Mouse (Mus musculus) G1E (cell line): Measurements from ENCODE around the gene Sbno1. TPM values are rescaled to one million over a fixed set of nuclear protein-coding genes. Genes with fewer than 3 reads are reported as not detected.

Source experiments
- ATAC-seq: 2 replicates; pipeline ENCODE4 v1.8.0; 2016; ENCODE audit warnings: mild to moderate bottlenecking; ENCODE audit not compliant: insufficient number of reproducible peaks, poor library complexity, low FRiP score, severe bottlenecking; ENCODE audit errors: extremely low read depth
- DNase-seq: peaks from one replicate; pipeline ENCODE4 v3.0.0; 2012; ENCODE audit warnings: low spot score
- H3K27me3 ChIP-seq: 2 replicates; pipeline ENCODE4 v1.6.1; 2012; ENCODE audit warnings: mild to moderate bottlenecking, low read length, inconsistent platforms; ENCODE audit not compliant: insufficient read depth
- H3K36me3 ChIP-seq: replicated peaks from 2 replicates; pipeline ENCODE3; 2012; ENCODE audit warnings: mild to moderate bottlenecking, inconsistent platforms
- H3K4me1 ChIP-seq: 2 replicates; pipeline ENCODE4 v1.6.1; 2012; ENCODE audit warnings: low read depth, low read length, inconsistent platforms, mixed read lengths; ENCODE audit not compliant: insufficient read depth
- H3K4me3 ChIP-seq: 2 replicates; pipeline ENCODE4 v1.5.1; 2012; ENCODE audit warnings: low read depth, mild to moderate bottlenecking, inconsistent platforms, low read length, moderate library complexity, mixed read lengths
- H3K9me3 ChIP-seq: replicated peaks from 2 replicates; pipeline ENCODE4 v1.6.1; 2012; ENCODE audit warnings: inconsistent platforms
- CTCF ChIP-seq: IDR thresholded peaks from 2 replicates; pipeline ENCODE4 v1.5.1; 2012; ENCODE audit warnings: low read depth, low read length, inconsistent platforms, mixed read lengths
- GATA1 ChIP-seq: IDR thresholded peaks from 2 replicates; pipeline ENCODE4 v1.6.1; 2012; ENCODE audit warnings: borderline replicate concordance, low read length, inconsistent platforms, mixed read lengths
- GATA2 ChIP-seq: IDR thresholded peaks from 2 replicates; pipeline ENCODE4 v1.6.1; 2012; ENCODE audit warnings: low read depth, low read length, inconsistent platforms, borderline replicate concordance
- POLR2AphosphoS5 ChIP-seq: IDR thresholded peaks from 2 replicates; pipeline ENCODE4 v1.6.1; 2012; ENCODE audit warnings: low read depth, low read length, inconsistent platforms; ENCODE audit not compliant: insufficient replicate concordance
- TAL1 ChIP-seq: conservative IDR thresholded peaks from 2 replicates; pipeline ENCODE4 v1.6.1; 2012; ENCODE audit warnings: low read depth, low read length, inconsistent platforms, mixed read lengths
- polyA plus RNA-seq: library from polyadenylated mRNA; stranded (reverse); fragments of >175 nt; gene quantifications from 2 replicates; pipeline ENCODE4 v1.2.3, GENCODE M21; 2012
- total RNA-seq, 2 experiments: library from RNA; stranded (forward) in 1 of 2; stranded (reverse) in 1 of 2; fragments of 200-1000 nt in 1 of 2; fragments of >200 nt in 1 of 2; fragmentation: Nextera tagmentation in 1 of 2; gene quantifications; 2 replicates each; pipeline ENCODE4 v1.2.3; 2014 to 2017

Sbno1 gene
- total and polyA plus RNA-seq, 3 experiments = 29.5 to 260 (median 221) TPM

GRCm38 (mm10) chr5:124444661-124445561 is 19.1 kb upstream of the Sbno1 start:
- Histone ChIP-seq H3K36me3 (peaks cover 54% of the 10 kb centered on the region), H3K9me3 (0 out of 2 replicates have a peak, but pooled peaks cover 2% of the 10 kb centered on the region), H3K4me3 (peak overlapping the region; percentile 79), H3K27me3 (no peaks in the 10 kb centered on the region), H3K4me1 (peaks cover 67% of the 10 kb centered on the region)
- peak; percentile 81 for DNase-seq
- no peak for ATAC-seq
- no peak for TF ChIP-seq CTCF
- TF ChIP-seq GATA1 = no peak
- TF ChIP-seq TAL1 = no peak
- TF ChIP-seq POLR2AphosphoS5 = no peak
- no peak for TF ChIP-seq GATA2

- DNase-seq = no peak
- peak overlapping the region; percentile 79; the same call in 1 of the 2 replicates for H3K4me3 ChIP-seq
- ATAC-seq = no peak
- H3K27me3 ChIP-seq = no peaks in the 10 kb centered on the region
- H3K36me3 ChIP-seq = peaks cover 47% of the 10 kb centered on the region
- H3K4me1 ChIP-seq = peaks cover 60% of the 10 kb centered on the region
- 0 out of 2 replicates have a peak, but pooled peaks cover 2% of the 10 kb centered on the region for H3K9me3 ChIP-seq
- TF ChIP-seq GATA1 (no peak), POLR2AphosphoS5 (no peak), TAL1 (no peak), CTCF (no peak), GATA2 (no peak)
These were observed 18.4 kb upstream of the Sbno1 start for GRCm38 (mm10) chr5:124444208-124444607.

- ATAC-seq = no peak
- peaks cover 34% of the 10 kb centered on the region for H3K36me3 ChIP-seq
- peaks cover 58% of the 10 kb centered on the region for H3K4me1 ChIP-seq
- no peak for TF ChIP-seq POLR2AphosphoS5
- no peak for TF ChIP-seq GATA1
- TF ChIP-seq GATA2 = no peak
- TF ChIP-seq TAL1 = no peak
- TF ChIP-seq CTCF = no peak
- no peak for DNase-seq
- H3K4me3 ChIP-seq = no peak overlapping the region
- 0 out of 2 replicates have a peak, but pooled peaks cover 2% of the 10 kb centered on the region for H3K9me3 ChIP-seq
- H3K27me3 ChIP-seq = no peaks in the 10 kb centered on the region
These were observed 16.8 kb upstream of the Sbno1 start for GRCm38 (mm10) chr5:124442628-124443027.

- peaks cover 43% of the 10 kb centered on the region for H3K4me1 ChIP-seq
- peak overlapping the region; percentile 82 for H3K4me3 ChIP-seq
- ATAC-seq (no peak), DNase-seq (peak; percentile 40)
- H3K36me3 ChIP-seq = peaks cover 19% of the 10 kb centered on the region
- H3K27me3 ChIP-seq = no peaks in the 10 kb centered on the region
- 0 out of 2 replicates have a peak, but pooled peaks cover 2% of the 10 kb centered on the region for H3K9me3 ChIP-seq
- TF ChIP-seq GATA2 (no peak), POLR2AphosphoS5 (no peak), TAL1 (no peak), CTCF (no peak), GATA1 (no peak)
These were observed 14.4 kb upstream of the Sbno1 start for GRCm38 (mm10) chr5:124440094-124440701.

- Histone ChIP-seq H3K9me3 (0 out of 2 replicates have a peak, but pooled peaks cover 2% of the 10 kb centered on the region), H3K4me1 (peaks cover 37% of the 10 kb centered on the region), H3K36me3 (peaks cover 19% of the 10 kb centered on the region), H3K4me3 (peak within 1 kb of the TSS; percentile 82), H3K27me3 (no peaks in the 10 kb centered on the region)
- TF ChIP-seq GATA1 (no peak), CTCF (no peak), GATA2 (no peak), TAL1 (no peak), POLR2AphosphoS5 (no peak)
- DNase-seq (peak; percentile 92), ATAC-seq (peak; percentile 97)
These were observed 13.8 kb upstream of the Sbno1 start, which contains the start of gene Kmt5a for GRCm38 (mm10) chr5:124439447-124440093. Gene Kmt5a (plus strand): TSS chr5:124439930.
